Mouse (Mus musculus) adrenal gland, postnatal 4 days (tissue): ENCODE measurements at regions not wholly inside any gene's neighbourhood (a gene's known extent, or its start where the extent isn't known, plus 50 kb on each side); places are given as distances from the start of the nearest gene placed in this dataset.

Source experiments
- DNase-seq, 2 experiments: peaks; one replicate each; pipeline ENCODE4 v3.0.0; 2021 to 2022; ENCODE audit warnings: low spot score in 2 of 2, mixed read lengths in 2 of 2

GRCm38 (mm10) chr4:153321085-153321484 lies 161.5 kb downstream of the Ajap1 start:
- DNase-seq, result no peak

GRCm38 (mm10) chr4:153320602-153321001 lies 162.0 kb downstream of the Ajap1 start:
- DNase-seq, result no peak

- DNase-seq, result no peak
Measured at GRCm38 (mm10) chr4:153316964-153317724, 165.5 kb downstream of the Ajap1 start.

GRCm38 (mm10) chr4:153316519-153316918 lies 166.1 kb downstream of the Ajap1 start:
- DNase-seq, result no peak

- DNase-seq, result no peak
Measured at GRCm38 (mm10) chr4:153313961-153314360, 168.7 kb downstream of the Ajap1 start.

- DNase-seq, result no peak
Measured at GRCm38 (mm10) chr4:153311574-153311973, 171.0 kb downstream of the Ajap1 start.

- DNase-seq, result no peak
Measured at GRCm38 (mm10) chr4:153310641-153311040, 172.0 kb downstream of the Ajap1 start.

GRCm38 (mm10) chr4:153303521-153303920 lies 179.1 kb downstream of the Ajap1 start:
- no peak for DNase-seq

- no peak for DNase-seq
Measured at GRCm38 (mm10) chr4:153302855-153303254, 179.8 kb downstream of the Ajap1 start.

- no peak for DNase-seq
Measured at GRCm38 (mm10) chr4:153298277-153298676, 184.3 kb downstream of the Ajap1 start.

- no peak for DNase-seq
Measured at GRCm38 (mm10) chr4:153294828-153295227, 187.8 kb downstream of the Ajap1 start.

GRCm38 (mm10) chr4:153293137-153293536 lies 189.5 kb downstream of the Ajap1 start:
- DNase-seq, result no peak

- DNase-seq, result no peak
Measured at GRCm38 (mm10) chr4:153288362-153288761, 194.2 kb downstream of the Ajap1 start.

GRCm38 (mm10) chr4:153284209-153284608 lies 198.4 kb downstream of the Ajap1 start:
- no peak for DNase-seq

GRCm38 (mm10) chr4:153276571-153276970 lies 206.0 kb downstream of the Ajap1 start:
- no peak for DNase-seq

- no peak for DNase-seq
Measured at GRCm38 (mm10) chr4:153271376-153271775, 211.2 kb downstream of the Ajap1 start.

GRCm38 (mm10) chr4:153263216-153263805 lies 219.3 kb downstream of the Ajap1 start:
- DNase-seq, result no peak

GRCm38 (mm10) chr4:153260941-153261557 lies 221.6 kb downstream of the Ajap1 start:
- no peak for DNase-seq

GRCm38 (mm10) chr4:153251943-153252342 lies 230.7 kb downstream of the Ajap1 start:
- no peak for DNase-seq

- DNase-seq, result no peak
Measured at GRCm38 (mm10) chr4:153251311-153251710, 231.3 kb downstream of the Ajap1 start.

GRCm38 (mm10) chr4:153236680-153237079 lies 245.9 kb downstream of the Ajap1 start:
- no peak for DNase-seq

- no peak for DNase-seq
Measured at GRCm38 (mm10) chr4:153233762-153234161, 248.8 kb downstream of the Ajap1 start.
